Mouse (Mus musculus): ENCODE results near the gene 5730409E04Rik.

GRCm38 (mm10) chr4:126604141-126604540, 5.5 kb upstream of the 5730409E04Rik start:
- TF ChIP-seq CTCF (IDR thresholded peaks at IDR 0.05; ENCODE audit: low read depth) = no peak
- TF ChIP-seq EP300 (optimal IDR thresholded peaks at IDR 0.05) = no peak
